Mouse (Mus musculus): Measurements from ENCODE around the gene Ppp1r9a.

- no peak for TF ChIP-seq SMC3 (IDR thresholded peaks at IDR 0.05; ENCODE audit: low read depth, low read length)
- TF ChIP-seq USF1 (IDR thresholded peaks at IDR 0.05; ENCODE audit: low read depth, low read length): no peak
- TF ChIP-seq CTCF (IDR thresholded peaks at IDR 0.05 in 2 of 3, conservative IDR thresholded peaks at IDR 0.05 in 1 of 3; ENCODE audit: control insufficient read depth in 1 of 3, insufficient read depth in 1 of 3, low read depth in 2 of 3, low read length in 3 of 3, poor library complexity in 1 of 3, severe bottlenecking in 1 of 3): no peak
- no peak for TF ChIP-seq POLR2AphosphoS5 (IDR thresholded peaks at IDR 0.05; ENCODE audit: borderline replicate concordance, low read depth, low read length)
- TF ChIP-seq TAL1 (IDR thresholded peaks at IDR 0.05; ENCODE audit: low read length): no peak
- TF ChIP-seq ZNF384 (IDR thresholded peaks at IDR 0.05; ENCODE audit: low read depth, low read length): no peak
- TF ChIP-seq POLR2A (IDR thresholded peaks at IDR 0.05; ENCODE audit: control insufficient read depth in 1 of 2, insufficient read depth in 1 of 2, low read depth in 1 of 2, low read length in 2 of 2, poor library complexity in 1 of 2): no peak
- no peak for TF ChIP-seq MAFK (IDR thresholded peaks at IDR 0.05; ENCODE audit: borderline replicate concordance, low read depth, low read length)
- no peak for TF ChIP-seq RCOR1 (IDR thresholded peaks at IDR 0.05; ENCODE audit: low read depth, low read length)
- no peak for TF ChIP-seq KAT2A (conservative IDR thresholded peaks at IDR 0.05; ENCODE audit: low read depth, low read length)
- TF ChIP-seq NRF1 (IDR thresholded peaks at IDR 0.05; ENCODE audit: insufficient read depth, low read depth, low read length, poor library complexity, severe bottlenecking): no peak
These were observed 286.2 kb downstream of the Ppp1r9a start for GRCm38 (mm10) chr6:5188938-5189337.
